Mouse (Mus musculus) neural tube, embryonic 12.5 days (tissue): ENCODE results near the gene Tm4sf4. TPM values are rescaled to one million over a fixed set of nuclear protein-coding genes. Genes with fewer than 3 reads are reported as not detected.

Source experiments
- ATAC-seq: fragments of 200-750 bp; cut with Nextera tagmentation; 2 replicates; pipeline ENCODE4 v1.8.0; 2017; ENCODE audit warnings: low read depth, mild to moderate bottlenecking, moderate TSS enrichment, moderate library complexity; ENCODE audit not compliant: low FRiP score
- H3K27ac ChIP-seq: fragments of 300-500 bp; sonication (generic); 2 replicates; pipeline ENCODE4 v1.5.1; 2016
- H3K27me3 ChIP-seq: fragments of 300-500 bp; sonication (generic); replicated peaks from 2 replicates; pipeline ENCODE4 v1.6.1; 2016; ENCODE audit warnings: mild to moderate bottlenecking
- H3K36me3 ChIP-seq: fragments of 300-500 bp; sonication (generic); 2 replicates; pipeline ENCODE4 v1.6.1; 2016; ENCODE audit warnings: mild to moderate bottlenecking
- H3K4me1 ChIP-seq: fragments of 300-500 bp; sonication (generic); 2 replicates; pipeline ENCODE4 v1.6.1; 2016
- H3K4me2 ChIP-seq: fragments of 300-500 bp; sonication (generic); replicated peaks from 2 replicates; pipeline ENCODE4 v1.6.1; 2016; ENCODE audit warnings: mild to moderate bottlenecking
- H3K4me3 ChIP-seq: fragments of 300-500 bp; sonication (generic); 2 replicates; pipeline ENCODE4 v1.5.1; 2016
- H3K9ac ChIP-seq: fragments of 300-500 bp; sonication (generic); 2 replicates; pipeline ENCODE4 v1.6.1; 2016; ENCODE audit warnings: mild to moderate bottlenecking
- H3K9me3 ChIP-seq: fragments of 300-500 bp; sonication (generic); 2 replicates; pipeline ENCODE4 v1.6.1; 2016; ENCODE audit warnings: mild to moderate bottlenecking
- WGBS: fragments of 180-500 bp; shearing (Covaris S2); methylation state at CpG from one replicate; pipeline ENCODE4 v1.1.7; 2016; 5-methylcytosine and 5-hydroxymethylcytosine counted together
- polyA plus RNA-seq: library from polyadenylated mRNA; unstranded; fragments of >200 nt; fragmentation: Nextera tagmentation; extraction: Ambion mirVana; gene quantifications from 2 replicates; pipeline ENCODE4 v1.2.1, GENCODE M21; 2016

The Tm4sf4 gene
- 0.56 TPM in 1 of 2 replicates, not detected in the other for polyA plus RNA-seq

DNA sequence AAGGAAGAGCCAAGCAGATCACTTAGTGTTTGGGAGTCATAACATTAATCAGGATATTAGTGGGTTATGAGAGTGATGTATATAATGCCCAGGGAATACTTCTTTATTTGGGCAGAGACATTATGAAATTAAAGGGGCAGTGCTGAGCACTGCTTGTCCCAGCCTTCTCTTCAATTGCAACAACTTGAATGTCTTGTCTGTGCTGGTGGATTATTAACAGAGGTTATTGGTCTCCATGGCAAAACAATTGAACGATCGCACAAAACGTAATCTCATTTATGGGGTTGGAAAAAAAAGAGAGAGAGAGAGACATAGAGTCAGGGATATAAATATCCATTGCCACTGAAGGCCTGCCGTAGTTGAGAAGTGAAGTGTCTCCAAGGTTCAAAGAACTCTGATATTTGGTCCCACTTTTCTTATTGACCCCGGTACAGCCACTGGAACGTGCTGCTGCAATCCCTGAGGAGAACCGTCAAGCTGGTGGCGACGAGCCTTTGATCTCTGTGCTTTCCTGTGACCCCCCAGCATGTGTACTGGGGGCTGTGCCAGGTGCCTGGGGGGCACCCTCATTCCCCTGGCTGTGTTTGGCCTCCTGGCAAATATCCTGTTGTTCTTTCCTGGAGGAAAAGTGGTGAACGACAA lies at the start of gene Tm4sf4:
Gene Tm4sf4, plus strand, starts transcription at position 226 of the 642 bp plus-strand sequence.
- H3K27me3 ChIP-seq = no peaks in the 10 kb centered on the region
- H3K4me1 ChIP-seq = no peaks in the 10 kb centered on the region
- 28% methylated on average over 10 of the region's 10 CpGs for WGBS
- no peak for ATAC-seq
- H3K4me2 ChIP-seq = no peak within 1 kb of the TSS
- H3K9me3 ChIP-seq = no peaks in the 10 kb centered on the region
- H3K27ac ChIP-seq = no peak within 1 kb of the TSS
- H3K36me3 ChIP-seq = no peaks in the 10 kb centered on the region
- no peak within 1 kb of the TSS for H3K4me3 ChIP-seq
- H3K9ac ChIP-seq = no peak within 1 kb of the TSS

- WGBS = 90% methylated on average over 6 of the region's 6 CpGs
- H3K9me3 ChIP-seq = no peaks in the 10 kb centered on the region
These were observed 38.7 kb upstream of the Tm4sf4 start for GRCm38 (mm10) chr3:57386423-57386822.

DNA sequence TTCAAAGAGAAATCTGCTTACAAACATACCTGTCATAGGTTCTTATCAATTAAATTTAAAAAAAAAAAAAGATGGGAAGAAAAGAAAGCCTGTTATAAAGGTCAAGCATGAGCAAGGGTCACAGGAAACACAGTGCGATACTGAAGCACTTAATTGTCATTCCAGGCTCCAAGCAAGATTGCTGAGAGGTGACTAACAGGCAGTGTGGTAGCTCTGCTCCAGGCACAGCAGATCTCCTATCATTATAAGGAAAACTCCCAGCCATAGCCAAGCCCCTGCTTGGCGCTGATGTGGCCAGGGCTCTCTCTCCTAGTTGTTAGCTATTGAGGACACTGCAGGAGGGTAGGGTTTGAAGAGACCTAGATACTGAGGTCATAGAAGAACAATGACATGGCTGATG lies 38.2 kb upstream of the Tm4sf4 start:
- Histone ChIP-seq H3K9me3 (no peaks in the 10 kb centered on the region), H3K27me3 (no peaks in the 10 kb centered on the region), H3K36me3 (no peaks in the 10 kb centered on the region), H3K9ac (no peak overlapping the region), H3K27ac (no peak overlapping the region), H3K4me1 (no peaks in the 10 kb centered on the region), H3K4me3 (no peak overlapping the region), H3K4me2 (no peak overlapping the region)
- WGBS = 81% methylated on average over 2 of the region's 2 CpGs
- no peak for ATAC-seq

More at GRCm38 (mm10) chr3:57386423-57386822, 38.7 kb upstream of the Tm4sf4 start:
- no peaks in the 10 kb centered on the region for H3K36me3 ChIP-seq
- H3K27me3 ChIP-seq = no peaks in the 10 kb centered on the region
- no peak overlapping the region for H3K9ac ChIP-seq
- H3K4me2 ChIP-seq = no peak overlapping the region
- no peak for ATAC-seq
- H3K4me3 ChIP-seq = no peak overlapping the region
- no peaks in the 10 kb centered on the region for H3K4me1 ChIP-seq
- H3K27ac ChIP-seq = no peak overlapping the region

DNA sequence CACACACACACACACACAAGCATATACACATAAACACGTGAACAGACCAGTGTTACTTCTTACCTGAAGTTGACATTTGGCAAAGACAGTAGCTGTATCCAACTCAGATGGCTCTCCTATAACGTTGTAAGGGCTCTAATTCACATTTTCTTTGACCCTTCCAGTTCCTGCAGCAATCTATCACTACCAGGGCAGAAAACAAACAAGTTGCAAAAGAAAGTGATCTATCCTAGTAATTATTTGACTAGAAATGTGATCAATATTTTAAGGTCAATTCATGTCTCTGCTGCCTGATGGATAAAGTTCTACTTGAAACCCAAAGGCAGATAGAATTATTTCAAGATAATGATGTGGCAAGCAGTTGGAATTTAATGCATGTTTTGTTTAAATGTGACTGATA lies 37.5 kb upstream of the Tm4sf4 start:
- H3K27ac ChIP-seq = no peak overlapping the region
- no peak overlapping the region for H3K4me2 ChIP-seq
- H3K9me3 ChIP-seq = no peaks in the 10 kb centered on the region
- ATAC-seq = no peak
- no peak overlapping the region for H3K4me3 ChIP-seq
- H3K9ac ChIP-seq = no peak overlapping the region
- no peaks in the 10 kb centered on the region for H3K36me3 ChIP-seq
- H3K4me1 ChIP-seq = no peaks in the 10 kb centered on the region
- H3K27me3 ChIP-seq = no peaks in the 10 kb centered on the region
- 76% methylated on average over 2 of the region's 2 CpGs for WGBS

- no peaks in the 10 kb centered on the region for H3K9me3 ChIP-seq
- 85% methylated on average over 4 of the region's 4 CpGs for WGBS
- H3K36me3 ChIP-seq = no peaks in the 10 kb centered on the region
- no peak overlapping the region for H3K27ac ChIP-seq
- H3K4me3 ChIP-seq = no peak overlapping the region
- H3K4me2 ChIP-seq = no peak overlapping the region
- no peak overlapping the region for H3K9ac ChIP-seq
- no peaks in the 10 kb centered on the region for H3K4me1 ChIP-seq
- ATAC-seq = no peak
- no peaks in the 10 kb centered on the region for H3K27me3 ChIP-seq
These were observed 13.6 kb upstream of the Tm4sf4 start for GRCm38 (mm10) chr3:57411535-57411934.

DNA sequence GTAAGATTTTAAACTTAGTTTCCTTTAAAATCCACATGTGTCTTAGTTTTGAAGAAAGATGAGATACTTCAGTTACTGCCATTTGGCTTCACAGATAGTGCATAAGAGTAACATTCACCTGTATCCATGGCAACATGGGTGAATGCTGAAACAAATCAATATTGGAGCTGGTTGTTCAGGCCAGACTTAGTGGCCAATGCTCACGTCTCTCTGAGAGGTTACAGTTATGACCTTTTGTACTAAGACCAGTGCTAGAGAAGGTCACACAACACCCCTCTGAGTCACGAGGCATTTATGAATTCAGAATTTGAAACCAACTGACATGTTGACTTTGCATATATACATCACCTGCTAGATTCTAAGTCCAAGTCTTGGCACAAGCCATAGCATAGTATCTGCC lies 4.9 kb upstream of the Tm4sf4 start:
- no peak overlapping the region for H3K27ac ChIP-seq
- no peaks in the 10 kb centered on the region for H3K4me1 ChIP-seq
- H3K9ac ChIP-seq = no peak overlapping the region
- no peak overlapping the region for H3K4me3 ChIP-seq
- WGBS = 60% methylated on average over 2 of the region's 2 CpGs
- ATAC-seq = no peak
- no peaks in the 10 kb centered on the region for H3K9me3 ChIP-seq
- no peak overlapping the region for H3K4me2 ChIP-seq
- H3K36me3 ChIP-seq = no peaks in the 10 kb centered on the region
- H3K27me3 ChIP-seq = no peaks in the 10 kb centered on the region

DNA sequence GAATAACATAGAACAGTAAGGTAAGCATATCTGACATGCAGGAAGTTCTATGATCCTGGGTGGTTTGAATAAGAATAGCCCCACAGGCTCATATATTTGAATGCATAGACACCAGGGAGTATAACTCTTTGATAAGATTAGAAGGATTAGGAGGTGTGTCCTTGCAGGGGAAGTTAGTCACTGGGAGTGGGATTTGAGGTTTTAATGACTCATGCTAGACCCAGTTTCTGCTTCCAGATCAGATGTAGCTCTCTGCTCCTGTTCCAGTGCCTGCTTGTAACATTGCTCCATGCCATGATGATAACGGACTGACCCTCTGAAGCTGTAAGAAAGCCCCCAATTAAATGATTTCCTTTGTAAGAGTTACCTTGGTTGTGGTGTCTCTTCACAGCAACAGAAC lies 4.5 kb upstream of the Tm4sf4 start:
- ATAC-seq = no peak
- 85% methylated on average over 1 of the region's 1 CpGs for WGBS

DNA sequence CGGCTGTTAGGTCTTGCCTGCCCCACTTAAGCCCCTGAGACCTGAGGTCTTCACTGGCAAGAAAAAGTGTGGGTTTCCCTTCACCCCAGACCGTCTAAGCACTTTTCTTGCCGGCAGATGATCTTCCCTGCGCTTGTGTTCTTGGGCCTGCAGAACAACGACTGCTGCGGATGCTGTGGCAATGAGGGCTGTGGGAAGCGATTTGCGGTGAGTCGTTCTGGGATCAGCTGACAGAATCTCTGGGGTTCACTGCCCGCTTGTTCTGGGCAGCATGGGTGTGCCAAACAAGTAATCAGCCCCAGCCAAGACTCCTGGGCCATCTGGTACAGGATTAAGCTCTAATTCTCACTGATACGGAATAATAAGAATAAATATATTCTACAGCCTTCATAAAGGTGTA lies 1.2 kb downstream of the Tm4sf4 start:
- H3K4me2 ChIP-seq = no peak overlapping the region
- no peak overlapping the region for H3K27ac ChIP-seq
- WGBS = 78% methylated on average over 11 of the region's 11 CpGs
- no peaks in the 10 kb centered on the region for H3K36me3 ChIP-seq
- H3K4me3 ChIP-seq = no peak overlapping the region
- no peak for ATAC-seq
- no peaks in the 10 kb centered on the region for H3K27me3 ChIP-seq
- no peaks in the 10 kb centered on the region for H3K9me3 ChIP-seq
- H3K4me1 ChIP-seq = no peaks in the 10 kb centered on the region
- H3K9ac ChIP-seq = no peak overlapping the region

More for the DNA sequence above, 4.5 kb upstream of the Tm4sf4 start:
- Histone ChIP-seq H3K4me2 (no peak overlapping the region), H3K36me3 (no peaks in the 10 kb centered on the region), H3K27me3 (no peaks in the 10 kb centered on the region), H3K4me3 (no peak overlapping the region), H3K4me1 (no peaks in the 10 kb centered on the region), H3K9me3 (no peaks in the 10 kb centered on the region), H3K9ac (no peak overlapping the region), H3K27ac (no peak overlapping the region)

- 43% methylated on average over 5 of the region's 5 CpGs for WGBS
- H3K36me3 ChIP-seq = no peaks in the 10 kb centered on the region
These were observed 3.8 kb downstream of the Tm4sf4 start for GRCm38 (mm10) chr3:57428682-57429464.

DNA sequence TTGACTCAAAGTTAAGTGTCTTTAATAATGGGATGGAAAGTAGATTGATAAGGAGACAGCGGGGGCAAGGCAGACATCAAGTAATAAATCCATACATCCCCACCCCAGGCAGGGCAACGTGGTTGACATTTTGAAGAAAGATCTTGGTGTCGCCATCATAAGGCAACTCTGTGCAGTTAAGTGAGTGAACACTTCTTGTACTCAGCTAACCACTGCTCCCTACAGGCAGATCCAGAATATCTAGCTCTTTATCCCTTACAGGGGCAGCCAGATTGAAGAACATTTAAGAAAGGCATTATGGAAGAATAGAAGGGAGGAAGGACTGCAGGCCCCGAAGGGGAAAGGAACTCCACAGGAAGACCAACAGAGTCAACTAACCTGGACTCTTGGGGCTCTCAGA lies 4.4 kb downstream of the Tm4sf4 start:
- H3K4me1 ChIP-seq = no peaks in the 10 kb centered on the region
- WGBS = 76% methylated on average over 4 of the region's 4 CpGs
- H3K36me3 ChIP-seq = no peaks in the 10 kb centered on the region
- H3K4me3 ChIP-seq = no peak overlapping the region
- H3K27me3 ChIP-seq = no peaks in the 10 kb centered on the region
- no peak overlapping the region for H3K4me2 ChIP-seq
- no peak overlapping the region for H3K27ac ChIP-seq
- H3K9ac ChIP-seq = no peak overlapping the region
- no peaks in the 10 kb centered on the region for H3K9me3 ChIP-seq
- ATAC-seq = no peak

More at GRCm38 (mm10) chr3:57428682-57429464, 3.8 kb downstream of the Tm4sf4 start:
- H3K9me3 ChIP-seq = no peaks in the 10 kb centered on the region
- no peak overlapping the region for H3K27ac ChIP-seq
- H3K27me3 ChIP-seq = no peaks in the 10 kb centered on the region
- ATAC-seq = no peak
- no peak overlapping the region for H3K4me2 ChIP-seq
- H3K9ac ChIP-seq = no peak overlapping the region
- H3K4me1 ChIP-seq = no peaks in the 10 kb centered on the region
- no peak overlapping the region for H3K4me3 ChIP-seq

DNA sequence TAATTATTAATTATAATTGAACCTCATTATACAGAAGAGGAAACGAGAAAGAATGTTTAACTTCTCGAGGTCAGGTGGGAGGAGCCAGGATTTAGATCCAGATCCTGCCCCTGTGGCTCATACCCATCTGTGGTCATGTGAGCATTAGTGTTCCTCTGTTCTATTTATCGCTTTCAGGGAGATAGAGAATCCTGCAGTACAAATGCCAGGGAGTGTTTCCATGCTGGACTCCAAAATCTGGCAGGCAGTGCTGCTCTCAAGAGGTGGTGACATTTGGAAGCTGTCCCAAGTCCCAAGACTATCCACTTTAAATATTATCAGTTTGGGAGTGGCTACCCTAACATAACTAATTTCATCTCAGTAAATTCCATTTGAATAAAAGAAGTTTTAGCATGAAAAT lies 6.6 kb downstream of the Tm4sf4 start:
- H3K4me3 ChIP-seq = no peak overlapping the region
- ATAC-seq = no peak
- WGBS = 80% methylated on average over 3 of the region's 3 CpGs
- no peak overlapping the region for H3K4me2 ChIP-seq
- H3K9me3 ChIP-seq = no peaks in the 10 kb centered on the region
- no peak overlapping the region for H3K9ac ChIP-seq
- H3K36me3 ChIP-seq = no peaks in the 10 kb centered on the region
- no peaks in the 10 kb centered on the region for H3K27me3 ChIP-seq
- H3K4me1 ChIP-seq = no peaks in the 10 kb centered on the region
- H3K27ac ChIP-seq = no peak overlapping the region

DNA sequence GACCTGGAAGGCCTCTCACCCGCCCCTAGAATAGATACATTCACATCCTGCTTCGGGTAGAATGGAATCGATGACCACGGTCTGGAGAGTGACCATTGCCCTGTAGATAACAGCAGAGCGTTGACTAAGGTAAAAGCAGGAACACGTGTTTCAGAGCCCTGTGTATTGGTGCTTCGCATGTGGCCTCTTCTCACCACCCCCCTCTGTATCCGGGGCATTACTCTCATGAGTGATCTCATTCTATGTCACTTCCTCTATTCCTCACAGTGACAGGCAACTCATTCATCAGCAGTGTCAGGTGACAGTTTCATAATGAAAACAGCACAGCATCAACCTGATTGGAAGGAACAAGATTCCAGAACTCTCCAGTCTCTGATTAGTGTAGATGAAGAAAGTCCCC lies 10.2 kb downstream of the Tm4sf4 start:
- Histone ChIP-seq H3K36me3 (no peaks in the 10 kb centered on the region), H3K4me2 (no peak overlapping the region), H3K9ac (no peak overlapping the region), H3K4me3 (no peak overlapping the region), H3K9me3 (no peaks in the 10 kb centered on the region), H3K27me3 (no peaks in the 10 kb centered on the region), H3K4me1 (no peaks in the 10 kb centered on the region), H3K27ac (no peak overlapping the region)
- WGBS = 89% methylated on average over 8 of the region's 8 CpGs
- no peak for ATAC-seq

- no peak overlapping the region for H3K4me2 ChIP-seq
- WGBS = 83% methylated on average over 3 of the region's 3 CpGs
- no peaks in the 10 kb centered on the region for H3K4me1 ChIP-seq
- H3K9me3 ChIP-seq = no peaks in the 10 kb centered on the region
- no peak overlapping the region for H3K27ac ChIP-seq
- no peak for ATAC-seq
- H3K9ac ChIP-seq = no peak overlapping the region
- no peaks in the 10 kb centered on the region for H3K36me3 ChIP-seq
- H3K4me3 ChIP-seq = no peak overlapping the region
- H3K27me3 ChIP-seq = no peaks in the 10 kb centered on the region
These were observed 15.8 kb downstream of the Tm4sf4 start for GRCm38 (mm10) chr3:57440956-57441355.
